Mouse (Mus musculus): ENCODE results near the gene Emc1.

DNA sequence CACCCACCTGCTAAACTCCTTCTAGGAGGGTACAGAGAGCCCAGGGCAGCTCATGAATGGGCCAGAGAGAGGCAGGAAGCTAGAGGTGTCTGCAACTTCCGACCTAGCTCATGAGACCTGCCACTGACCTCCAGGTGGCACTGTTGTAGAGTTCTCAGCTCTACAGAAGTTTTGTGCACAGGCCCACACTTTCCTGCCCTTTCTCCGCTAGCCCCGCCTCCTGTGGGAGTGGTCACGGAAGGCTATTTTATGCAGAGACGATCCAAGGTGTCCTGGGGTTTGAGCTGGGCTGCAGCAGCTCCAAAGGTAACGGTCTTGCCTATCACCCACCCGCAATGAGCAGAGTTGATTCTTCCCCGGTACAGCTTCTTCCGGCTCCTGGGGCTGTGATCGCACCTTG, 21.8 kb upstream of the Emc1 start:
- peak; percentile 82 for TF ChIP-seq CTCF (IDR thresholded peaks at IDR 0.05; ENCODE audit: low read depth)
- no peak for TF ChIP-seq EP300 (optimal IDR thresholded peaks at IDR 0.05)

Measured in stomach, postnatal 0 days (tissue).